Mouse (Mus musculus): ENCODE results near the gene Dok3. TPM values are rescaled to one million over a fixed set of nuclear protein-coding genes. Genes with fewer than 3 reads are reported as not detected.

Dok3 gene
- polyA plus RNA-seq, 1 experiment from 2014 or later, result 1.0 TPM

GRCm38 (mm10) chr13:55478036-55478435 is 51.1 kb downstream of the Dok3 start:
- WGBS, result 47% methylated on average over 5 of the region's 5 CpGs
- H3K27ac ChIP-seq (replicated peaks; ENCODE audit: low read depth, low read length), result no peak overlapping the region
- no peaks in the 10 kb centered on the region for H3K27me3 ChIP-seq (ENCODE audit: control insufficient read depth, insufficient read depth, low read length)
- DNase-seq (ENCODE audit: low spot score) (no peak), ATAC-seq (replicated peaks; ENCODE audit: insufficient number of reproducible peaks, low FRiP score, low TSS enrichment, low read depth) (no peak)
- peaks cover 31% of the 10 kb centered on the region for H3K36me3 ChIP-seq (replicated peaks; ENCODE audit: control insufficient read depth, insufficient read depth, low read depth, low read length)
- H3K4me3 ChIP-seq (ENCODE audit: low read depth, low read length), result no peak overlapping the region
- no peaks in the 10 kb centered on the region for H3K9me3 ChIP-seq (replicated peaks; ENCODE audit: control insufficient read depth, low read length)
- peaks cover 4% of the 10 kb centered on the region for H3K4me1 ChIP-seq (ENCODE audit: control insufficient read depth, insufficient read depth, low read length)
- H3K9ac ChIP-seq (replicated peaks; ENCODE audit: low read length), result no peak overlapping the region
- H3K4me2 ChIP-seq (ENCODE audit: low read depth, low read length), result no peak overlapping the region

GRCm38 (mm10) chr13:55477492-55477891 is 51.6 kb downstream of the Dok3 start:
- Histone ChIP-seq H3K4me2 (ENCODE audit: low read depth, low read length) (no peak overlapping the region), H3K4me3 (ENCODE audit: low read depth, low read length) (no peak overlapping the region), H3K9ac (replicated peaks; ENCODE audit: low read length) (no peak overlapping the region), H3K4me1 (ENCODE audit: control insufficient read depth, insufficient read depth, low read length) (peaks cover 4% of the 10 kb centered on the region), H3K27me3 (ENCODE audit: control insufficient read depth, insufficient read depth, low read length) (no peaks in the 10 kb centered on the region), H3K9me3 (replicated peaks; ENCODE audit: control insufficient read depth, low read length) (no peaks in the 10 kb centered on the region), H3K27ac (replicated peaks; ENCODE audit: low read depth, low read length) (no peak overlapping the region), H3K36me3 (replicated peaks; ENCODE audit: control insufficient read depth, insufficient read depth, low read depth, low read length) (peaks cover 31% of the 10 kb centered on the region)
- WGBS, result 66% methylated on average over 16 of the region's 16 CpGs
- DNase-seq (ENCODE audit: low spot score), result no peak
- ATAC-seq (replicated peaks; ENCODE audit: insufficient number of reproducible peaks, low FRiP score, low TSS enrichment, low read depth), result no peak

GRCm38 (mm10) chr13:55476256-55476655 is 52.8 kb downstream of the Dok3 start:
- DNase-seq (ENCODE audit: low spot score), result no peak
- H3K9ac ChIP-seq (replicated peaks; ENCODE audit: low read length), result no peak overlapping the region
- ATAC-seq (replicated peaks; ENCODE audit: insufficient number of reproducible peaks, low FRiP score, low TSS enrichment, low read depth), result no peak
- peaks cover 25% of the 10 kb centered on the region for H3K36me3 ChIP-seq (replicated peaks; ENCODE audit: control insufficient read depth, insufficient read depth, low read depth, low read length)
- no peaks in the 10 kb centered on the region for H3K9me3 ChIP-seq (replicated peaks; ENCODE audit: control insufficient read depth, low read length)
- no peak overlapping the region for H3K4me3 ChIP-seq (ENCODE audit: low read depth, low read length)
- H3K4me2 ChIP-seq (ENCODE audit: low read depth, low read length), result no peak overlapping the region
- H3K27me3 ChIP-seq (ENCODE audit: control insufficient read depth, insufficient read depth, low read length), result no peaks in the 10 kb centered on the region
- peaks cover 4% of the 10 kb centered on the region for H3K4me1 ChIP-seq (ENCODE audit: control insufficient read depth, insufficient read depth, low read length)
- no peak overlapping the region for H3K27ac ChIP-seq (replicated peaks; ENCODE audit: low read depth, low read length)
- WGBS, result 93% methylated on average over 8 of the region's 8 CpGs

GRCm38 (mm10) chr13:55475750-55476149 is 53.3 kb downstream of the Dok3 start:
- no peak for DNase-seq (ENCODE audit: low spot score)
- Histone ChIP-seq H3K4me1 (ENCODE audit: control insufficient read depth, insufficient read depth, low read length) (peaks cover 7% of the 10 kb centered on the region), H3K9me3 (replicated peaks; ENCODE audit: control insufficient read depth, low read length) (no peaks in the 10 kb centered on the region), H3K27ac (replicated peaks; ENCODE audit: low read depth, low read length) (no peak overlapping the region), H3K27me3 (ENCODE audit: control insufficient read depth, insufficient read depth, low read length) (no peaks in the 10 kb centered on the region), H3K9ac (replicated peaks; ENCODE audit: low read length) (no peak overlapping the region), H3K36me3 (replicated peaks; ENCODE audit: control insufficient read depth, insufficient read depth, low read depth, low read length) (peaks cover 25% of the 10 kb centered on the region), H3K4me3 (ENCODE audit: low read depth, low read length) (no peak overlapping the region), H3K4me2 (ENCODE audit: low read depth, low read length) (no peak overlapping the region)
- WGBS, result 85% methylated on average over 5 of the region's 5 CpGs
- no peak for ATAC-seq (replicated peaks; ENCODE audit: insufficient number of reproducible peaks, low FRiP score, low TSS enrichment, low read depth)

GRCm38 (mm10) chr13:55474621-55475069 is 54.5 kb downstream of the Dok3 start:
- no peak overlapping the region for H3K4me2 ChIP-seq (ENCODE audit: low read depth, low read length)
- DNase-seq (ENCODE audit: low spot score), result peak; percentile 69
- H3K27ac ChIP-seq (replicated peaks; ENCODE audit: low read depth, low read length), result no peak overlapping the region
- 56% methylated on average over 5 of the region's 5 CpGs for WGBS
- H3K27me3 ChIP-seq (ENCODE audit: control insufficient read depth, insufficient read depth, low read length), result no peaks in the 10 kb centered on the region
- peaks cover 21% of the 10 kb centered on the region for H3K36me3 ChIP-seq (replicated peaks; ENCODE audit: control insufficient read depth, insufficient read depth, low read depth, low read length)
- H3K9me3 ChIP-seq (replicated peaks; ENCODE audit: control insufficient read depth, low read length), result no peaks in the 10 kb centered on the region
- no peak for ATAC-seq (replicated peaks; ENCODE audit: insufficient number of reproducible peaks, low FRiP score, low TSS enrichment, low read depth)
- H3K9ac ChIP-seq (replicated peaks; ENCODE audit: low read length), result no peak overlapping the region
- H3K4me1 ChIP-seq (ENCODE audit: control insufficient read depth, insufficient read depth, low read length), result peaks cover 9% of the 10 kb centered on the region
- H3K4me3 ChIP-seq (ENCODE audit: low read depth, low read length), result no peak overlapping the region

GRCm38 (mm10) chr13:55473961-55474360 is 55.1 kb downstream of the Dok3 start:
- Histone ChIP-seq H3K27ac (replicated peaks; ENCODE audit: low read depth, low read length) (no peak overlapping the region), H3K4me1 (ENCODE audit: control insufficient read depth, insufficient read depth, low read length) (peaks cover 9% of the 10 kb centered on the region), H3K9ac (replicated peaks; ENCODE audit: low read length) (no peak overlapping the region), H3K4me2 (ENCODE audit: low read depth, low read length) (no peak overlapping the region), H3K27me3 (ENCODE audit: control insufficient read depth, insufficient read depth, low read length) (no peaks in the 10 kb centered on the region), H3K9me3 (replicated peaks; ENCODE audit: control insufficient read depth, low read length) (no peaks in the 10 kb centered on the region), H3K36me3 (replicated peaks; ENCODE audit: control insufficient read depth, insufficient read depth, low read depth, low read length) (peaks cover 21% of the 10 kb centered on the region), H3K4me3 (ENCODE audit: low read depth, low read length) (no peak overlapping the region)
- DNase-seq (ENCODE audit: low spot score) (no peak), ATAC-seq (replicated peaks; ENCODE audit: insufficient number of reproducible peaks, low FRiP score, low TSS enrichment, low read depth) (no peak)
- 73% methylated on average over 11 of the region's 11 CpGs for WGBS

Small RNA genes within 50 kb of the gene (microRNA-seq; reads per million reads assigned to microRNA genes)
- gene Mir6944 (ENCODE audit: borderline number of aligned reads), result 111 reads per million, percentile 42 among the genes with 10 or more reads in this experiment
- 3.3 reads per million for gene Mir6945 (ENCODE audit: borderline number of aligned reads)

Other genes starting within 250 kb of the Dok3 start
- gene Prelid1, start 208.8 kb downstream of the Dok3 start, polyA plus RNA-seq (2014; fragmentation: Nextera tagmentation; extraction: Ambion mirVana), result 405 and 441 TPM in 2 replicates
- gene Rab24, start 207.3 kb downstream of the Dok3 start, polyA plus RNA-seq (2014; fragmentation: Nextera tagmentation; extraction: Ambion mirVana), result 84.8 and 104 TPM in 2 replicates
- gene Mxd3, start 199.5 kb downstream of the Dok3 start, polyA plus RNA-seq (2014; fragmentation: Nextera tagmentation; extraction: Ambion mirVana), result 24.1 and 27.1 TPM in 2 replicates
- 78.1 and 81.8 TPM in 2 replicates for gene Lman2, start 166.5 kb downstream of the Dok3 start, polyA plus RNA-seq (2014; fragmentation: Nextera tagmentation; extraction: Ambion mirVana)
- gene Rgs14, start 159.6 kb downstream of the Dok3 start, polyA plus RNA-seq (2014; fragmentation: Nextera tagmentation; extraction: Ambion mirVana), result 0.53 and 0.56 TPM in 2 replicates
- gene Slc34a1, start 131.1 kb downstream of the Dok3 start, polyA plus RNA-seq (2014; fragmentation: Nextera tagmentation; extraction: Ambion mirVana), result 0.14 TPM in 1 of 2 replicates, not detected in the other
- gene Pfn3, start 114.1 kb downstream of the Dok3 start, polyA plus RNA-seq (2014; fragmentation: Nextera tagmentation; extraction: Ambion mirVana), result not detected in 2 replicates
- gene F12, start 102.5 kb downstream of the Dok3 start, polyA plus RNA-seq (2014; fragmentation: Nextera tagmentation; extraction: Ambion mirVana), result not detected in 2 replicates
- gene Grk6, start 84.2 kb downstream of the Dok3 start, polyA plus RNA-seq (2014; fragmentation: Nextera tagmentation; extraction: Ambion mirVana), result 50.4 and 59.7 TPM in 2 replicates
- 1.7 TPM in 2 replicates for gene Prr7, start 65.0 kb downstream of the Dok3 start, polyA plus RNA-seq (2014; fragmentation: Nextera tagmentation; extraction: Ambion mirVana)
- gene Dbn1, start 41.2 kb downstream of the Dok3 start, polyA plus RNA-seq (2014; fragmentation: Nextera tagmentation; extraction: Ambion mirVana), result 231 and 252 TPM in 2 replicates
- gene Pdlim7, start 15.6 kb downstream of the Dok3 start, polyA plus RNA-seq (2014; fragmentation: Nextera tagmentation; extraction: Ambion mirVana), result 124 and 136 TPM in 2 replicates
- gene Ddx41, start 7.4 kb upstream of the Dok3 start, polyA plus RNA-seq (2014; fragmentation: Nextera tagmentation; extraction: Ambion mirVana), result 77.7 and 81.4 TPM in 2 replicates
- 36.7 and 37.0 TPM in 2 replicates for gene Fam193b, start 41.8 kb upstream of the Dok3 start, polyA plus RNA-seq (2014; fragmentation: Nextera tagmentation; extraction: Ambion mirVana)
- gene Tmed9, start 44.4 kb upstream of the Dok3 start, polyA plus RNA-seq (2014; fragmentation: Nextera tagmentation; extraction: Ambion mirVana), result 55.6 and 57.8 TPM in 2 replicates
- gene B4galt7, start 70.6 kb upstream of the Dok3 start, polyA plus RNA-seq (2014; fragmentation: Nextera tagmentation; extraction: Ambion mirVana), result 14.2 and 16.3 TPM in 2 replicates
- 62.3 and 66.1 TPM in 2 replicates for gene Caml, start 93.7 kb upstream of the Dok3 start, polyA plus RNA-seq (2014; fragmentation: Nextera tagmentation; extraction: Ambion mirVana)
- 54.1 and 58.0 TPM in 2 replicates for gene Ddx46, start 105.7 kb upstream of the Dok3 start, polyA plus RNA-seq (2014; fragmentation: Nextera tagmentation; extraction: Ambion mirVana)
- 78.3 and 82.0 TPM in 2 replicates for gene B230219D22Rik, start 163.8 kb upstream of the Dok3 start, polyA plus RNA-seq (2014; fragmentation: Nextera tagmentation; extraction: Ambion mirVana)
- gene Txndc15, start 185.4 kb upstream of the Dok3 start, polyA plus RNA-seq (2014; fragmentation: Nextera tagmentation; extraction: Ambion mirVana), result 97.6 and 99.6 TPM in 2 replicates
- gene Pcbd2, start 198.1 kb upstream of the Dok3 start, polyA plus RNA-seq (2014; fragmentation: Nextera tagmentation; extraction: Ambion mirVana), result 40.8 and 44.7 TPM in 2 replicates

Data from embryonic facial prominence, embryonic 11.5 days (tissue).